Mouse (Mus musculus) embryonic fibroblast, embryonic 13.5 days (primary cell): ENCODE data around the gene Ank3. TPM values are rescaled to one million over a fixed set of nuclear protein-coding genes. Genes with fewer than 3 reads are reported as not detected.
A peak's percentile ranks its signal among the peaks of the same experiment; 100 is the strongest.

Experiments used
- H3K27ac ChIP-seq: 2 replicates; pipeline ENCODE4 v1.5.1; 2012; ENCODE audit warnings: low read length, control low read depth, inconsistent platforms; ENCODE audit not compliant: insufficient read depth
- H3K4me1 ChIP-seq: 2 replicates; pipeline ENCODE4 v1.6.1; 2011; ENCODE audit warnings: low read length; ENCODE audit not compliant: control insufficient read depth, insufficient read depth
- H3K4me3 ChIP-seq: 2 replicates; pipeline ENCODE4 v1.5.1; 2011; ENCODE audit warnings: mild to moderate bottlenecking, control low read depth, low read length; ENCODE audit not compliant: insufficient read depth
- CTCF ChIP-seq: IDR thresholded peaks from 2 replicates; pipeline ENCODE4 v1.5.1; 2011; ENCODE audit warnings: mild to moderate bottlenecking, control low read depth, low read length, moderate library complexity, borderline replicate concordance; ENCODE audit not compliant: insufficient read depth
- POLR2A ChIP-seq: IDR thresholded peaks from 2 replicates; pipeline ENCODE4 v1.6.1; 2011; ENCODE audit warnings: low read depth, mild to moderate bottlenecking, control low read depth, low read length, moderate library complexity
- polyA plus RNA-seq: library from polyadenylated mRNA; stranded (reverse); fragments of >200 nt; gene quantifications from 2 replicates; pipeline ENCODE4 v1.2.4, GENCODE M21; 2011; ENCODE audit warnings: low read depth; ENCODE audit not compliant: missing spikeins, insufficient read length

Ank3 gene
- polyA plus RNA-seq, 1 experiment, result 21.6 TPM

GRCm38 (mm10) chr10:69950236-69950918 is 551.8 kb downstream of the Ank3 start:
- no peak for TF ChIP-seq POLR2A
- Histone ChIP-seq H3K4me1 (no peaks in the 10 kb centered on the region), H3K4me3 (no peak overlapping the region), H3K27ac (no peak overlapping the region)

- no peak overlapping the region for H3K4me3 ChIP-seq
- no peak overlapping the region for H3K27ac ChIP-seq
- TF ChIP-seq POLR2A (no peak), CTCF (no peak)
- H3K4me1 ChIP-seq, result no peaks in the 10 kb centered on the region
Observed at GRCm38 (mm10) chr10:69950919-69951236, 552.3 kb downstream of the Ank3 start.

- Histone ChIP-seq H3K4me1 (no peaks in the 10 kb centered on the region), H3K27ac (no peak overlapping the region), H3K4me3 (no peak overlapping the region)
- TF ChIP-seq POLR2A (no peak), CTCF (no peak)
Observed at GRCm38 (mm10) chr10:69951426-69951825, 552.9 kb downstream of the Ank3 start.

- Histone ChIP-seq H3K27ac (no peak overlapping the region), H3K4me1 (no peaks in the 10 kb centered on the region), H3K4me3 (no peak overlapping the region)
- TF ChIP-seq POLR2A (no peak), CTCF (no peak)
Observed at GRCm38 (mm10) chr10:69952316-69952715, 553.7 kb downstream of the Ank3 start.

GRCm38 (mm10) chr10:69954657-69955267 is 556.2 kb downstream of the Ank3 start:
- Histone ChIP-seq H3K4me1 (no peaks in the 10 kb centered on the region), H3K27ac (0 out of 2 replicates have a peak overlapping the region, but pooled peaks have one; percentile 13), H3K4me3 (no peak overlapping the region)
- TF ChIP-seq CTCF, result no peak
- TF ChIP-seq POLR2A, result no peak

GRCm38 (mm10) chr10:69962226-69962625 is 563.7 kb downstream of the Ank3 start:
- H3K4me1 ChIP-seq, result 0 out of 2 replicates have a peak, but pooled peaks cover 2% of the 10 kb centered on the region
- no peak overlapping the region for H3K4me3 ChIP-seq
- H3K27ac ChIP-seq, result no peak overlapping the region
- TF ChIP-seq POLR2A (no peak), CTCF (no peak)

GRCm38 (mm10) chr10:69962976-69963375 is 564.4 kb downstream of the Ank3 start:
- no peak overlapping the region for H3K27ac ChIP-seq
- H3K4me1 ChIP-seq, result 0 out of 2 replicates have a peak, but pooled peaks cover 2% of the 10 kb centered on the region
- TF ChIP-seq POLR2A (no peak), CTCF (no peak)
- H3K4me3 ChIP-seq, result no peak overlapping the region

GRCm38 (mm10) chr10:69964611-69965010 is 566.0 kb downstream of the Ank3 start:
- TF ChIP-seq POLR2A, result no peak
- TF ChIP-seq CTCF, result no peak; the same call in 1 of the 2 replicates
- H3K27ac ChIP-seq, result no peak overlapping the region
- H3K4me3 ChIP-seq, result no peak overlapping the region

GRCm38 (mm10) chr10:69965085-69965484 is 566.5 kb downstream of the Ank3 start:
- TF ChIP-seq CTCF, result no peak
- TF ChIP-seq POLR2A, result no peak

More at GRCm38 (mm10) chr10:69964611-69965010, 566.0 kb downstream of the Ank3 start:
- H3K4me1 ChIP-seq, result 0 out of 2 replicates have a peak, but pooled peaks cover 2% of the 10 kb centered on the region

GRCm38 (mm10) chr10:69967994-69968393 is 569.4 kb downstream of the Ank3 start:
- Histone ChIP-seq H3K4me3 (no peak overlapping the region), H3K27ac (no peak overlapping the region), H3K4me1 (0 out of 2 replicates have a peak, but pooled peaks cover 2% of the 10 kb centered on the region)
- TF ChIP-seq CTCF, result no peak
- no peak for TF ChIP-seq POLR2A

More at GRCm38 (mm10) chr10:69965085-69965484, 566.5 kb downstream of the Ank3 start:
- Histone ChIP-seq H3K4me3 (no peak overlapping the region), H3K4me1 (0 out of 2 replicates have a peak, but pooled peaks cover 2% of the 10 kb centered on the region), H3K27ac (no peak overlapping the region)
